Mouse (Mus musculus) stomach, postnatal 0 days (tissue): ENCODE results near the gene Dhrs7b.

Experiments used
- CTCF ChIP-seq: IDR thresholded peaks from 2 replicates; pipeline ENCODE4 v1.5.1; 2016; ENCODE audit warnings: antibody characterized with exemption, low read depth, mild to moderate bottlenecking, moderate library complexity
- EP300 ChIP-seq: optimal IDR thresholded peaks from 2 replicates; pipeline ENCODE3; 2016; ENCODE audit warnings: antibody characterized with exemption

GRCm38 (mm10) chr11:60878675-60879294, 48.4 kb downstream of the Dhrs7b start, which contains the start of gene Tmem11:
- TF ChIP-seq CTCF (peak; percentile 50), EP300 (no peak)
